Mouse (Mus musculus): ENCODE results near the gene Irf1. TPM values are rescaled to one million over a fixed set of nuclear protein-coding genes. Genes with fewer than 3 reads are reported as not detected.

The Irf1 gene
- polyA plus RNA-seq, 1 experiment from 2014 or later: 17.7 TPM

DNA sequence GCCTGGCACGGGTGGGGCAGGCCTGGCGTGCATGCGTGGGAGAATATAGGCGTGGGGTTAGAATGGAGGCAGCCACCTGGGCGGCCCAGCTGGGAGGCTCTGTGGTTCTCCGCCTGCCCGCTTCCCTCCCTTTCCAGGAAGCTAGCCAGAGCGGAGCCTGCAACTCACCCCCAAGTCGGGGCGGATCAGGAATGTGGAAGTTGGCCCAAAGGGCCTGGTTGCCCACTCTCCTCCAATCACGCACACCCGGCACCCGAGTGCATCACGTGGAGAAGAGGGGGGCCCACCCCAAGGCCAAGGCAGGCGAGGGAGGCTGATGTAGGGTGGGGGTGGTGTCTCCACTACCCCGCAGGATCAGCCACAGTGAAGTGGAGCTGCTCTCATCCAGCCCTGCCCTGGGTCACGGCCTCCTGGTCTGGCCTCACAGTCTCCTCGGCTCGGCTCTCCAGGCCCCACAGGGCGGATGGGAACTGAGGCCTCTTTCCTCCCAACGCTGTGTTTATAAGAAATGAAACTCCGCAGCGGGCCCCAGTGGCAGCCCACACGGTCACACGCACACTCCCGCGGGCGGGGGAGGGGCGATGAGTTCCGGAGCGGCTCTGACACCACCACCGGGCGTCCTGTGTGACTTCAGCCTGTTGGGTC lies 6.2 kb upstream of the Irf1 start:
- under 1% methylated on average over 33 of the region's 33 CpGs for WGBS (ENCODE audit: insufficient replicate concordance)
- peak overlapping the region; percentile 84 for H3K27ac ChIP-seq (ENCODE audit: low read length)

DNA sequence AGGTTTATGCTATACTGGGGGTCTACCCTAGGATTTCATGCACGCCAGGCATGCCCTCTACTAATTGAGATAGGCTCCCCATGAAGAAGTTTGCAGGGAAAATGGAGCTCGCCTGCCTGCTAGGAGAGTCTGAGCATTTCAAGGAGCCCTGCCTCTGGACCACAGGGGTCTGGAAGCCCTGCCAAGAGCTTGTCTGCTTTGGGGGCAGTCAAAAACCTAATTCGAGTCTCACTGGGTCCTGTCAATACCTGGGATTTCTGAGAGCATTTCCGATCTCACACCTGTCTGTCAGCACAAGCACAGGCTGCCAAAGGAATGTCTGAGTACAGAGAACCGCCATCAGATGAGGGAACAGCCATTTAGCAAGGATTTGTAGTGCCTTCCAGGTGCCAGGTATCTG lies 5.2 kb upstream of the Irf1 start:
- no peaks in the 10 kb centered on the region for H3K9me3 ChIP-seq (replicated peaks; ENCODE audit: control insufficient read depth, low read length)
- peaks cover 6% of the 10 kb centered on the region; the same call in 1 of the 2 replicates for H3K27me3 ChIP-seq (ENCODE audit: control insufficient read depth, insufficient read depth, low read depth, low read length)
- no peaks in the 10 kb centered on the region for H3K36me3 ChIP-seq (ENCODE audit: control insufficient read depth, insufficient read depth)
- ATAC-seq (ENCODE audit: low read depth): no peak
- peaks cover 29% of the 10 kb centered on the region for H3K4me1 ChIP-seq (ENCODE audit: control insufficient read depth, low read depth, low read length)
- no peak overlapping the region for H3K4me2 ChIP-seq (ENCODE audit: low read depth, low read length)
- H3K9ac ChIP-seq (ENCODE audit: low read depth, low read length): no peak overlapping the region
- no peak overlapping the region for H3K4me3 ChIP-seq (ENCODE audit: low read depth, low read length)
- WGBS (ENCODE audit: insufficient replicate concordance): 53% methylated on average over 5 of the region's 5 CpGs
- H3K27ac ChIP-seq (ENCODE audit: low read length): no peak overlapping the region

More for the DNA sequence above, 6.2 kb upstream of the Irf1 start:
- H3K4me1 ChIP-seq (ENCODE audit: control insufficient read depth, low read depth, low read length): peaks cover 24% of the 10 kb centered on the region
- H3K9ac ChIP-seq (ENCODE audit: low read depth, low read length): peak overlapping the region; percentile 49
- H3K4me2 ChIP-seq (ENCODE audit: low read depth, low read length): peak overlapping the region; percentile 60
- H3K27me3 ChIP-seq (ENCODE audit: control insufficient read depth, insufficient read depth, low read depth, low read length): peaks cover 1% of the 10 kb centered on the region; the same call in 1 of the 2 replicates
- H3K36me3 ChIP-seq (ENCODE audit: control insufficient read depth, insufficient read depth): no peaks in the 10 kb centered on the region
- no peaks in the 10 kb centered on the region for H3K9me3 ChIP-seq (replicated peaks; ENCODE audit: control insufficient read depth, low read length)
- peak overlapping the region; percentile 43 for H3K4me3 ChIP-seq (ENCODE audit: low read depth, low read length)
- ATAC-seq (ENCODE audit: low read depth): peak; percentile 71

DNA sequence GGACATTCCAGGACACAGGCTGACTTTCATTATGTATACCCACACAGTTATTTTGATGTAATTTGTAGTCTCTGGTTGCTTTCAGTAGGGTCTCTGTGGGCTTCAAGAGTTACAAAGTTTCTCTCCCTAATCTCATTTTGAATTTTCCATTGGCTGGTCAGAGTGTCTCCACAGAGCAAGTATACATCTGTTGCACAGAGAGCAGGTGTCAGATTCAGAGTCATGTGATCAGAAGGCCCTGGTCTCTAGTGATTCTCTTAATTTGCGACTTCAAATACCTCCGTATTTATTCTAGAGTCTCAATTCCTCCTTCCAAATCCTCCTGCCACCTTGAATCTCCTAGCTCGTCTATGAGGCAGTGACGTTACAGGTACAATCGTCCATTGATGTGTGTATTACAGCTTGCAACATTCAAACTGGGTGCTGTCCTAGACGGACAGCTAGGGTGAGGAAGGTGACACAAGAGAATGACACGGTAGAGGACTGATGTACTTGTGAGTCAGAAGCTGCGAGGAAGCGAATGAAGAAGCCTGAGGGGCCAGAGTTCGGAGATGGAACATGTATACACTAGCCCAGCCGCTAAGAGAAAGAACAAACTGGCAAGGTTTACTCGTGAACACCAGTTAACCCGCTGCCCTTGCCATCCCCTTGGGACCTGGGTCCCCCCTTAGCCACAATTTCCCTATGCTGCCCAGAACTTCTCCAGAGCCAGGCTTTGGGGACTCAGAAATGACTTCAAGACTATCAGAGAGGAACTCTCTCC lies 1.2 kb upstream of the Irf1 start:
- no peaks in the 10 kb centered on the region for H3K9me3 ChIP-seq (replicated peaks; ENCODE audit: control insufficient read depth, low read length)
- no peak overlapping the region for H3K9ac ChIP-seq (ENCODE audit: low read depth, low read length)
- no peak overlapping the region for H3K4me2 ChIP-seq (ENCODE audit: low read depth, low read length)
- H3K27ac ChIP-seq (ENCODE audit: low read length): no peak overlapping the region
- peaks cover 18% of the 10 kb centered on the region for H3K4me1 ChIP-seq (ENCODE audit: control insufficient read depth, low read depth, low read length)
- peaks cover 18% of the 10 kb centered on the region for H3K27me3 ChIP-seq (ENCODE audit: control insufficient read depth, insufficient read depth, low read depth, low read length)
- H3K4me3 ChIP-seq (ENCODE audit: low read depth, low read length): no peak overlapping the region
- 57% methylated on average over 13 of the region's 13 CpGs for WGBS (ENCODE audit: insufficient replicate concordance)
- no peak for ATAC-seq (ENCODE audit: low read depth)
- no peaks in the 10 kb centered on the region; the same call in 1 of the 2 replicates for H3K36me3 ChIP-seq (ENCODE audit: control insufficient read depth, insufficient read depth)

DNA sequence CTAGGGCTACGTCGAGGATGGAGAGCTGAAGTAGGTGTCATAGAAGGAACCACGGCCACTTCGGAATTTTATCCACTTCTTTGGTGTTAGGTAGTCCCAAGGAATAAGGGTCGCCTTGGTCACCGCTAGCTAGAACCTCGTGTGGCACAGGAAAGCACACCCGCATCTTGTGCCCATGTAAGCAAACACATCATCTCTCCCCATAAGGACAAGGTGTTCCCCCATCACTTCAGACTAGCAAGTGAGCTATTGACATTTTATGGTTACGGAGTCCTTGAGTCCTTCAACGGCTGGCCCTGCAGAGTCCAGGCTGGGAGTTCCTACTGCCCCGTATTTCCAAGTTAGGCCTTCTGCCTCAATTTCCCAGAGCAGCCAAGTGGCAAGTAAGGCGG lies 633 bp upstream of the Irf1 start:
- Histone ChIP-seq H3K4me3 (ENCODE audit: low read depth, low read length) (peak overlapping the region; percentile 67), H3K27ac (ENCODE audit: low read length) (no peak overlapping the region), H3K4me1 (ENCODE audit: control insufficient read depth, low read depth, low read length) (peaks cover 15% of the 10 kb centered on the region), H3K4me2 (ENCODE audit: low read depth, low read length) (peak overlapping the region; percentile 54), H3K36me3 (ENCODE audit: control insufficient read depth, insufficient read depth) (no peaks in the 10 kb centered on the region; the same call in 1 of the 2 replicates), H3K27me3 (ENCODE audit: control insufficient read depth, insufficient read depth, low read depth, low read length) (peaks cover 18% of the 10 kb centered on the region), H3K9ac (ENCODE audit: low read depth, low read length) (no peak overlapping the region), H3K9me3 (replicated peaks; ENCODE audit: control insufficient read depth, low read length) (no peaks in the 10 kb centered on the region)
- WGBS (ENCODE audit: insufficient replicate concordance): 46% methylated on average over 12 of the region's 12 CpGs
- no peak for ATAC-seq (ENCODE audit: low read depth)

DNA sequence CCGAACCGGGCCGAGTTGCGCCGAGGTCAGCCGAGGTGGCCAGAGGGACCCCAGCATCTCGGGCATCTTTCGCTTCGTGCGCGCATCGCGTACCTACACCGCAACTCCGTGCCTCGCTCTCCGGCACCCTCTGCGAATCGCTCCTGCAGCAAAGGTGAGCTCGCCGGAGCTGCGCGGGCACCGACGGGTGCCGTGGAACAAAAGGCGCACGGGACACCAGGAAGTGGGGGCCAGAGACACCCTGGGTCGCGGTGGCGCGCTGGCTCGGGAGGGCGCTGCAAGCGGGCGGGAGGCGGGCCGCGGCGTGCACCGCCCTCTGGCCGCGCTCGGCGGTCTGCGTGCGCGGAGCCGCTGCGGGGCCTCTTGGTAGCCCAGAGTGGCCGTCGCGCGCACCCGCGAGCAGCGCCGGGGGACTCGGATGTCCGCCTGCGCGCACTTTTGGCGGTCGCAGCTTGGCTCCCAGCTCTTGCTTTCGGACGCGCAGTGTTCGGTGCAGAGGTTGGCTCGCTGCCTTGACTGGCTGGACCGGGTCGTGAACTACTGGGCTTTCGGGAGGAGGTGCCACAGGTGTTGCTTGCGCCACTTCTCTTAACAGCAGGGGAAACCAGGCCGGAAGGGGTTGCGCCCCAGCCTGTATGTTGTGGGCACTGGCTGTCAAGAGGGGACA lies 444 bp downstream of the Irf1 start:
- Histone ChIP-seq H3K9ac (ENCODE audit: low read depth, low read length) (peak overlapping the region; percentile 63), H3K9me3 (replicated peaks; ENCODE audit: control insufficient read depth, low read length) (no peaks in the 10 kb centered on the region), H3K27ac (ENCODE audit: low read length) (peak overlapping the region; percentile 78), H3K4me2 (ENCODE audit: low read depth, low read length) (peak overlapping the region; percentile 54), H3K4me1 (ENCODE audit: control insufficient read depth, low read depth, low read length) (peaks cover 11% of the 10 kb centered on the region), H3K36me3 (ENCODE audit: control insufficient read depth, insufficient read depth) (no peaks in the 10 kb centered on the region; the same call in 1 of the 2 replicates), H3K4me3 (ENCODE audit: low read depth, low read length) (peak overlapping the region; percentile 67), H3K27me3 (ENCODE audit: control insufficient read depth, insufficient read depth, low read depth, low read length) (peaks cover 18% of the 10 kb centered on the region)
- under 1% methylated on average over 72 of the region's 75 CpGs for WGBS (ENCODE audit: insufficient replicate concordance)
- ATAC-seq (ENCODE audit: low read depth): peak; percentile 74

DNA sequence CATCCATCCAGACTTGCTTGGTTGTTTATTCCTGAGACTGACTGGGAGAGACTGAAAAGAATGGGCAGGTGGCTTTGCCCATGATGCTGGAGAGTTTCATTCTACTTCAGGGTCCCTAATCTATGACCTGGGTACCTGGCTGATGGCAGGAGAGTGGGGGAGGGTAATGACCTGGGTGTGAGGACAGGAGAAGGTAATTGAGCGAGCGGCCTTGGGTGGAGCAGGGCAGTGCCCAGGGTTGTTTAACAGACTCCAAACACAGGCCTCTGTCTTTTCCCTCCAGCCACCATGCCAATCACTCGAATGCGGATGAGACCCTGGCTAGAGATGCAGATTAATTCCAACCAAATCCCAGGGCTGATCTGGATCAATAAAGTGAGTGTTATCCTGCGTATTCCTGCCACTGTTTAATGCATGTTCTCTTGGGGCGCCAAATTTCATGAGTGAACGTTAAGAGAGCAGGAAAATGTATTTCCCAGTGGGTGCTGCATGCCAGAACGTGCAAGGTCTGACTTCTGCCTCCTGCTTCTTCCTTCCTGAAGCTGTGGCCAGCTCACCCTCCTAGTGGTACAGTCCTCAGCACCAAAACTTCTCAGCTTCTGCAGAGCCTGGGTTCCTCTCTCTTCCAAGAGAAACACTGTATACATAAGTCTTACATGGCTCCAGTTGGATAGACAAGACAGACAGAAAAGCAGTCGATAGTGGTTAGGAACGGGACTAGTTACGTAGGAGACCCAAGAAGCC lies 1.4 kb downstream of the Irf1 start:
- Histone ChIP-seq H3K4me1 (ENCODE audit: control insufficient read depth, low read depth, low read length) (peaks cover 11% of the 10 kb centered on the region), H3K9ac (ENCODE audit: low read depth, low read length) (no peak overlapping the region), H3K36me3 (ENCODE audit: control insufficient read depth, insufficient read depth) (peaks cover 2% of the 10 kb centered on the region), H3K27me3 (ENCODE audit: control insufficient read depth, insufficient read depth, low read depth, low read length) (peaks cover 18% of the 10 kb centered on the region), H3K4me3 (ENCODE audit: low read depth, low read length) (peak overlapping the region; percentile 67), H3K4me2 (ENCODE audit: low read depth, low read length) (peak overlapping the region; percentile 54), H3K9me3 (replicated peaks; ENCODE audit: control insufficient read depth, low read length) (no peaks in the 10 kb centered on the region), H3K27ac (ENCODE audit: low read length) (no peak overlapping the region)
- 50% methylated on average over 11 of the region's 11 CpGs for WGBS (ENCODE audit: insufficient replicate concordance)
- ATAC-seq (ENCODE audit: low read depth): no peak

DNA sequence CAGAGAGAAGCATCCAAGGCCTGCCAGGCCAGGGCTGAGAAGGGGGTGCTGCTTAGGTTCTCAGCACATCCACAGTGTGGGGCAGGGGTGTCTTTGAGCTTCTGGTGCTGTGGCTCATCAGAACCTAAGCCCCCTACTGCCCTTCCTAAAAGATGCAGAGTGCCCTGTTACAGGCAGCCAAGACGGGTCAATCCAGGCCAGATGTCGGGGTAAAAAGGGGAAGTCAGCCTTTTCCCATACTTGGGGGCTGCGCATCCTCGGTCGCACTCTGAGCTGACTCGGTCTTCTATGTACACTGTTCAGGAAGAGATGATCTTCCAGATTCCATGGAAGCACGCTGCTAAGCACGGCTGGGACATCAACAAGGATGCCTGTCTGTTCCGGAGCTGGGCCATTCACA lies 2.7 kb downstream of the Irf1 start:
- 33% methylated on average over 9 of the region's 9 CpGs for WGBS (ENCODE audit: insufficient replicate concordance)
- H3K4me1 ChIP-seq (ENCODE audit: control insufficient read depth, low read depth, low read length): peaks cover 11% of the 10 kb centered on the region
- no peak for ATAC-seq (ENCODE audit: low read depth)
- peaks cover 5% of the 10 kb centered on the region for H3K36me3 ChIP-seq (ENCODE audit: control insufficient read depth, insufficient read depth)
- no peak overlapping the region for H3K9ac ChIP-seq (ENCODE audit: low read depth, low read length)
- H3K27me3 ChIP-seq (ENCODE audit: control insufficient read depth, insufficient read depth, low read depth, low read length): peaks cover 18% of the 10 kb centered on the region
- H3K27ac ChIP-seq (ENCODE audit: low read length): no peak overlapping the region
- H3K4me3 ChIP-seq (ENCODE audit: low read depth, low read length): no peak overlapping the region
- no peak overlapping the region for H3K4me2 ChIP-seq (ENCODE audit: low read depth, low read length)
- no peaks in the 10 kb centered on the region for H3K9me3 ChIP-seq (replicated peaks; ENCODE audit: control insufficient read depth, low read length)

DNA sequence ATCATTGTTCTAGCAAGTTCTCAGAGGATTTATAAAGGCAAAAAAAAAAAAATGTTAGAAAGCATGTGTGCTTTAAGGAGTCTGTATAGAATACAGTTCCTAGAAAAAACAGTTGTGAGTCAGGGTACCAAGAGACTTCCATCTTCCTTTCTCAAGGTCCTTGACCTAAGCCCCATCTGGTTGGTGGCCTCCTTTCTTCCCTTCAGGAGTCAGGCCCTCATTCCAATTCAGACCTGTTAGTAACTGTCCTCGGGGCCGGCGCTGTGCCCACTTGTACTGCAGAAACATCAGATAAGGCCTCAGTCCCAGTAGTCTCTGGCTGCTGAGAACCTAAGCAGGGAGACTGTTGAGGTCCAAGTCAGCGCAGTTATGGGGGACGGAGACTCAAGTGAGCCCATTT lies 3.3 kb downstream of the Irf1 start, which contains the start of gene Gm17334:
Gene Gm17334, minus strand, starts transcription at position 101 of the 400 bp plus-strand sequence.
- peaks cover 5% of the 10 kb centered on the region for H3K36me3 ChIP-seq (ENCODE audit: control insufficient read depth, insufficient read depth)
- H3K9ac ChIP-seq (ENCODE audit: low read depth, low read length): no peak within 1 kb of the TSS
- 63% methylated on average over 5 of the region's 5 CpGs for WGBS (ENCODE audit: insufficient replicate concordance)
- no peak within 1 kb of the TSS for H3K4me2 ChIP-seq (ENCODE audit: low read depth, low read length)
- no peak within 1 kb of the TSS for H3K27ac ChIP-seq (ENCODE audit: low read length)
- H3K9me3 ChIP-seq (replicated peaks; ENCODE audit: control insufficient read depth, low read length): no peaks in the 10 kb centered on the region
- peaks cover 11% of the 10 kb centered on the region for H3K4me1 ChIP-seq (ENCODE audit: control insufficient read depth, low read depth, low read length)
- peaks cover 18% of the 10 kb centered on the region for H3K27me3 ChIP-seq (ENCODE audit: control insufficient read depth, insufficient read depth, low read depth, low read length)
- no peak within 1 kb of the TSS for H3K4me3 ChIP-seq (ENCODE audit: low read depth, low read length)
- no peak for ATAC-seq (ENCODE audit: low read depth)
